Mouse (Mus musculus) adrenal gland, adult 8-10 months (tissue): ENCODE results near the gene Ms4a8a. TPM values are rescaled to one million over a fixed set of nuclear protein-coding genes. Genes with fewer than 3 reads are reported as not detected.
A peak's percentile ranks its signal among the peaks of the same experiment; 100 is the strongest.
"Not testable (repeated sequence)": the region's sequence is repeated elsewhere in the genome, so short reads cannot be mapped to it uniquely, and the experiment has no call there.

ENCODE experiments used
- DNase-seq: peaks from one replicate; pipeline ENCODE4 v3.0.0; 2022
- total RNA-seq, 4 experiments: library from RNA; stranded (reverse); gene quantifications; 2 replicates each; pipeline ENCODE4 v1.2.4; 2022

Ms4a8a gene
- total RNA-seq: 1 to 10 TPM; 4.5 to 6.1 (median 5.1) TPM

- DNase-seq: no peak
These were observed at the start of gene Ms4a8a for GRCm38 (mm10) chr19:11080934-11081333. TSS of gene Ms4a8a (minus strand) at chr19:11081102.

DNA sequence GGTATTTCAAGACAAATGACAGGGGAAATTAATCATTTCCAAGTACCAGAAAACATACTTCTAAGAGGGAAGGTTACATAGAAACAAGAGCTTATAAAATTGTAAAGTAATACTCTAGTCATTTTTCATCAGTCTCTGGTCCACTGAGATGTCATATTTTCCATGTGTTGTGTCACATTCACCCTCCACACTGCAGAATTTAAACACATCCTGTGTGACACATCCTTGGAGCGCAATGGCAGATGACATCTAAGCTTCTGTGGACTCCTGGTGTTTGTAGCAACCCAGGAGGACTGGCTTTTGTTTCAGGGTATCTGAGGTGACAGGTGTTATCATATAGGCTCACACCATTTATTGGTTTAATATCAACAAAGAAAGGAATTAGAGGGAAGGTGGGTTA is 48.8 kb upstream of the Ms4a8a start:
- DNase-seq: no peak

GRCm38 (mm10) chr19:11121016-11121420 is 40.1 kb upstream of the Ms4a8a start:
- DNase-seq: not testable (repeated sequence)

DNA sequence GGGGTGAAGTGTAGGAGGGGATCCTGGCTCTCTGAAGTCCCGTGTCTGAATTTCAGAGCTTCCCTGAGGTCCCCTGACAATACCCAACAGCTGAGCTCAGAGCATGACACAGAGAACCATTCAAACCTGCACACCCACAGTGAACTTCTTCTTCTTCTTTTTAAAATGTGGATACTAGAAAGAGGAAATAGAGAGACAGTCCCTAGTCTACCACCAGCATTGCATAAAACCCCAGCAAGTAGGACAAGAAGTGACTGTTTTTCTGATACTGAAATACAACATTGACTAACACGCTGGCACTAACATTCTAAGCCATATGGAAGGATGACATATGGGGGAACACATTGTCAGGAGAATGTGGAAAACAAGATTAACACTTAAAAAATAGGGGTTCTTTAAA is 38.4 kb upstream of the Ms4a8a start:
- DNase-seq: no peak

DNA sequence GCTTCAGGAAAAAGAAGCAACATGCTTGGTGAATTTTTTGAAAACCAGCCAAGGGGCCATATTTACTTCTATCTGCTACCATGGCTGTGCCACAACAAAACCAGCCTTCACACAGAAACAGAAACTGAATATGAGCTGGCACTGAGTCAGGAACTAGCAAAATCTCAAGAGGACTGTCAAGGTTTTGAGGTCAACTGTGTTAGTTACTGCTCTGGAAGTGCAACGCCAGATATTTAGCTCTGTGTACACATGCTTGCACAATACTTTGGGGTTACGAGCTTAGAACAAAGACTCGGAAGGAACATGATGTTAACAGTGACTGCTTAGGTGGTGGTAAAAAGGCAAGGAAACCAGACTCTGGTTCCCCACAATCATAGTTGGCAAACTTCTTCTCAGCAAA is 26.8 kb upstream of the Ms4a8a start:
- peak; percentile 36 for DNase-seq

- DNase-seq: no peak
These were observed 21.0 kb upstream of the Ms4a8a start for GRCm38 (mm10) chr19:11101880-11102279.

GRCm38 (mm10) chr19:11098401-11098800 is 17.5 kb upstream of the Ms4a8a start:
- DNase-seq: no peak

DNA sequence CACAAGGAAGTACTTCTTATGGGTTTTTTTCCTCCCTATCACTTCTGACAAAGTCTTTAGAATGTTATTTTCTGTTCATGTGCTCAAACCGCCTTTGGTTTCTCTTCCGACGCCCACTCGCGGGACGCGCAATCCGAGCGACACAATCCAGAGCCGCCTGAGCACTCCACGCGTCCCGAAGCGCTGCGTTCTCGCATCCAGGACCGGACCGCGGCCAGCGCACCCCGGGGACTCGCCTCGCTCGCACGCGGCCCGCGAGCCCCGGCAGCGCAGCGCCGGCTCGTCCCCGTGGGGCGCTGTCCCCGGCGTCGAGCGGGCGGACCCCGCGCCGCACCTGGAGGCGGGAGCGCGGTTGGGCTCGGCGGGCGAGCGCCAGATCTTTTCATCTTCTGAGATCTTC is 11.2 kb upstream of the Ms4a8a start:
- DNase-seq: not testable (repeated sequence)

DNA sequence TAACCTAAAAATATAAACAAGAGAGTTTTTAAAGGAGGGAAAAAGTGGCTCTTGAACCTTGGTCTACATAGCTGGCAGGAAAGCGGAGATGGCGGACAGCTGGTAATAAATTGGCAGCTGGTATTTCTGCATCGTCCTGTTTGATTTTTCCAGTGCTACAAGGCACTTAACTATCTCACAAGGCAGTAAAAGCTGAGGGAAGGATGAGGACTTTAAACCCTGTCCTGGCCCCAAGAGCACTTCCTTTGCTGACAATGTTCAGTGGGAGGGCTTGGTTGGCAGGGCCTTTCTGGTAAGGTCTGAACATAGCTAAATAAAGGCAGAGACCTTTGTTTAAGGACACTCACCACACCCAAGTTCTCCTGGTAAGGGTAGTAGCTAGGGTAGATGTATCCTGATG is 10.5 kb downstream of the Ms4a8a start:
- no peak for DNase-seq

GRCm38 (mm10) chr19:11065202-11065875 is 15.6 kb downstream of the Ms4a8a start:
- DNase-seq: no peak

DNA sequence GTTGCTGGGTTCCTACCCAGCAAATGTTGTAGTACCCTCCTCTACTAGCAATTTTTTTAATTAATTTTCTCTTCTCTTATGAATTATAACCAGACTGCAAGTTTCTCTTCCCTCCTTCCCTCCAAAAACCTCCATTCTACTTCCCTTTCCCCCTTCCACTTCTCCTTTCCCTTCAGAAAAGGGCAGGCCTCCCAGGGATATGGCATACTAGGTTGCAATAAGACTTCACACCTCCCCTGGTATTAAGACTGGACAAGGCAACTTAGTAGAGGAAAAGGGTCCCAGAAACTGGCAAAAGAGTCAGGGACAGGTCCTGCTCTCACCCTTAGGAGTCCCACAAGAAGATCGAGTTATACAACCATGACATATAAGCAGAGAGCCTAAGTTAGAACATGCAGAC is 20.0 kb downstream of the Ms4a8a start:
- DNase-seq: no peak

DNA sequence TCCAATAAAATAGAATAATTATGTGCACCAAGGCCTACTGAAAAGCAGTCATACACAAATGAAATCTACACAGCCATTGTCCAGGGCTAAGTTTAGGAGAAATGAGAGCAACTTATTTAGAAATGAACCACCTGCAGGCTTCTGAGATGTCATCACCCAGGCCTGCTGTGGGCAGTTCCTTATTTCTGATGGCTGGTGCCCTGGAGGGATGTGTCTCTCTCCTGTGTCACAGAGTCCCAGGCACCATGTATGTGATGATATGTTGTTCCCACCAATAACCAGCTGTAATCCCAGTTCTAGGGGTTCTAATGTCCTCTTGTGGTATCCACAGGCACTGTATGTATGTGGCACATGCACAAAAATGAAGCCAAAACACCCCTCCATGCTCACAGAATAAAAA is 20.9 kb downstream of the Ms4a8a start:
- DNase-seq: no peak

GRCm38 (mm10) chr19:11055700-11056099 is 25.2 kb downstream of the Ms4a8a start:
- not testable (repeated sequence) for DNase-seq

GRCm38 (mm10) chr19:11053277-11053676 is 27.6 kb downstream of the Ms4a8a start:
- no peak for DNase-seq

- no peak for DNase-seq
These were observed 28.0 kb downstream of the Ms4a8a start for GRCm38 (mm10) chr19:11052877-11053276.

GRCm38 (mm10) chr19:11050286-11050685 is 30.6 kb downstream of the Ms4a8a start:
- DNase-seq: no peak

- DNase-seq: no peak
These were observed 31.5 kb downstream of the Ms4a8a start for GRCm38 (mm10) chr19:11049426-11049825.

DNA sequence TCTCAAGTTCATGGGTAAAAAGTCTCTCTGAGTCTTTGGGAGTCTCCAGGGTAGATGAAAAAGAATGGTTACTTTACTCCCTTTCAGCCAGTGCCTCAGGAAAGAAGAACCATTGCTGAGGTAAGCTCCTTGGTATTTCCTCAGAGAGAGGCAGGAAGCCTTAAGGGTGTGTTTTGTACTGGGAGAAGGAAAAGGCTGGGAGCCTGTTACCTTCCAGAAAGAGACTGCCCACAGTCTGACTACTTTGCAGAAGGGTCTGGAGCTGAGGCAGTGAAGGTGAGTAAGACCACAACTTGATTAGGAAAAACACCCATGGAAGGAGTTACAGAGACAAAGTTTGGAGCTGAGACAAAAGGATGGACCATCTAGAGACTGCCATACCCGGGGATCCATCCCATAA is 32.4 kb downstream of the Ms4a8a start:
- DNase-seq: no peak

DNA sequence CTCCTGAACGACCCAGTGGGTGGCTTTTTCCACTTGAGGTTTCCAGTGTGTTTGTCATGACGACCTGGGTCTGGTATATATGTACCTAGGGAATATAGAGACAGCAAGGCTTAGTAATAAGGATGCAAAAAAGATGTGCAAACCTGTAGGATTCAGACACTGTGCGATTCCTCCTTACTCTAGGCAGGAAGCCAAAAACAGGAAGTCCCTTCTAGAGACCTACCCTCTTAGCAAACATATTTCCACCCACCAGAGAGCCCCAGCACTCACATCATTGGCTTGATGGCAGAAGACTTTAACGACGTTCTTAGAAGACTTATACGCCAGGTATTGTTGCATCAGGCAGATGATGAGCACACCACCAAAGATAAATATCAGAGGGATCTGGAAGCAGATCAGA is 32.9 kb downstream of the Ms4a8a start:
- DNase-seq: no peak

- peak; percentile 17 for DNase-seq
These were observed 35.7 kb downstream of the Ms4a8a start for GRCm38 (mm10) chr19:11044996-11045711.

GRCm38 (mm10) chr19:11044671-11044995 is 36.3 kb downstream of the Ms4a8a start:
- DNase-seq: no peak

DNA sequence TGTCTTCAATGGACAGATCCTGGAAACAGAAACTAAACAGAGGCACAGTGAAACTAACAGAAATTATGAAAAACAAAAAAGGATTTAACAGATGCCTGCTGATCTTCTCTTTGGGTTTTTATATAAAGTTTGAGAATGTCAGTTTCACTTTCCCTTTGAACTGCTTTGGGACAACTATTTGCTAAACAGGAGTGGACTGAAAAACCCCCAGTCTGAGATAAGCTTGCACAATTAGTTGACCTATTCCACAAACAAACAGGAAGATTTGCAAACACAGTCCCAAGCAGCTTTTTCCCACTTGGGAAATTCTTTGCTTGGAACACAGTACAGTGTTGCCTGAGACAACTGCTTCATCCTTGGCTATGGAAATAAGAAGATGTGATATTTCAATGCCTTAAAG is 43.3 kb downstream of the Ms4a8a start:
- no peak for DNase-seq

DNA sequence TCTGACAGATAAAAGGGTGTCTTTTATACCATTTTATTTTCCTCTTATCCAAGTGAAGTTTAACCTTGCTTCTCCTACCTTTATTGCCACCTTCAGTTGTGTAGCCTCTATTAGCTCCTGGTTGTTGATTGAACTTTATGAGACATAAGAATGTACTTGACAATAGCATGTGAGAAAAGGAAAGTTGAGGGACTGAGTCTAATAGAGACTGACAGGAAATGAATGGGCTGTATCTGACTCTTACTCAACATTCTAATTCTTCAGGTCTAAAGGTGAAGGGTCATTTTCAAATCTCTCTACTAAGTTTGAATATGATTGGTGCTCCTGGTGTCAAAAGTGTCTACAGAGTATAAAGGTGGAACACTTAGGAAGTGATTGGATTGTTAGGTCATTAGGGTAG is 58.5 kb downstream of the Ms4a8a start:
- no peak for DNase-seq

DNA sequence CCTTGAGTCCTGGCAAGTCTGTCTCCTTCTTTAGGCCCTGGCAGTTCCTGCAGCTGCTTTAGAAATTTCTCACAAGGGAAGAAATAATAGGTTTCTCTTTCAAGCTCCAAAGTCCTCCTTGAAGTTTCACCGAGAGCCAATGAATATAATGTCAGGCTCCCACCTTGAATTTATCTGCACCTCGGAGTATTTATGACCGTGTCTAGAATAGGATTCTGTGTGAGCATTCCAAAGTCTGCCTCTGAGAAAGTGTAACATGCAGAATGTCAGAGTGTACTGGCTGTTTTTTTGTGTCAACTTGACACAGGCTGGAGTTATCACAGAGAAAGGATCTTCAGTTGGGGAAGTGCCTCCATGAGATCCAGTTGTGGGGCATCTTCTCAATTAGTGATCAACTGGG is 63.0 kb downstream of the Ms4a8a start, which contains the start of gene Ms4a18:
Ms4a18 (minus strand) TSS at position 141 of the 400 bp plus-strand sequence.
- DNase-seq: no peak
